Mouse (Mus musculus): Measurements from ENCODE around the gene Tbx20.

The Tbx20 gene

GRCm38 (mm10) chr9:24767056-24767455 is 7.0 kb downstream of the Tbx20 start:
- DNase-seq (ENCODE audit: low spot score in 2 of 2): no peak

GRCm38 (mm10) chr9:24765572-24765971 is 8.5 kb downstream of the Tbx20 start:
- DNase-seq (ENCODE audit: low spot score in 2 of 2): no peak

- no peak for DNase-seq (ENCODE audit: low spot score in 2 of 2)
Measured at GRCm38 (mm10) chr9:24760461-24760860, 13.6 kb downstream of the Tbx20 start.

- no peak for DNase-seq (ENCODE audit: low spot score in 2 of 2)
Measured at GRCm38 (mm10) chr9:24744958-24745357, 29.1 kb downstream of the Tbx20 start.

- DNase-seq (ENCODE audit: low spot score in 2 of 2): no peak
Measured at GRCm38 (mm10) chr9:24701246-24701645, 72.9 kb downstream of the Tbx20 start.

GRCm38 (mm10) chr9:24696405-24696778 is 77.7 kb downstream of the Tbx20 start:
- DNase-seq (ENCODE audit: low spot score in 2 of 2): no peak

GRCm38 (mm10) chr9:24695700-24696404 is 78.3 kb downstream of the Tbx20 start, which contains the start of gene Dpy19l2:
Gene Dpy19l2 (minus strand): TSS chr9:24696293.
- DNase-seq (ENCODE audit: low spot score in 2 of 2): no peak

Measured in thymus, postnatal 10 days (tissue).